Comparison of ENCODE assay signal across 15 mouse cellular contexts in the genomic region with DNA sequence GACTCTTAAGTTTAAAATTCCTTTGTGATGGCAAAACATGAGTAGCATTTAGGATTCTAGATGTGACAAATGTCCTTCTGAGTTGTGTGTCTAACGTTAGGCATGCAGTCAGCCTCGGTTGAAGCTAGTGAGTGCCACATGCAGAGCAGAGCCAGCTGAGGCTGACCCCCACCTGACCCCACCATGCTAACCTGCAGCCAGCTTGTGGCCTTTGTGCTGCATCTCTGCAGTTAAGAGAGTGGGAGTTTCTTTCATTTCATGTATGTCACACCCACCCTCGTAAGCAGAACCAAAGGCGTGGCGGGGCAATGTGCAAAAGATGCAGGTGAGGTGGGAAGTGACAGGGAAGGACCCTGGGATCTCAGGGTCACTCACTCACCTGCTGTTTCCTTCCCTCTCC.
DNase-seq lines count a peak whose midpoint lies in the region; ATAC-seq and TF ChIP-seq lines count a peak whose summit lies in the region.
"Had no signal": no experiment of that assay in that cellular context is flagged by ENCODE, and none has a peak within 500 bp of the region (broad histone marks: within the 10 kb centered on the region; RNA-seq: fewer than 3 reads in every experiment).

No protein-coding gene starts in this region.

- no peak for TF ChIP-seq CTCF in lung, postnatal 0 days (IDR thresholded peaks at IDR 0.05)

- no peak for TF ChIP-seq EP300 in lung, postnatal 0 days (IDR thresholded peaks at IDR 0.05)

- 66% methylated on average over 5 of the region's 5 CpGs for WGBS in embryonic facial prominence, embryonic 13.5 days
- 56% methylated on average over 5 of the region's 5 CpGs for WGBS in embryonic facial prominence, embryonic 10.5 days
- 45% methylated on average over 5 of the region's 5 CpGs for WGBS in heart, embryonic 15.5 days
- 48% methylated on average over 5 of the region's 5 CpGs for WGBS in lung, postnatal 0 days

- no peaks in the 10 kb centered on the region for H3K9me3 ChIP-seq in embryonic facial prominence, embryonic 13.5 days
- no peaks in the 10 kb centered on the region for H3K9me3 ChIP-seq in embryonic facial prominence, embryonic 10.5 days
- no peaks in the 10 kb centered on the region for H3K9me3 ChIP-seq in heart, embryonic 15.5 days (replicated peaks)
- no peaks in the 10 kb centered on the region for H3K9me3 ChIP-seq in lung, postnatal 0 days (ENCODE audit: low read length)
- H3K9me3 ChIP-seq: forebrain, embryonic 15.5 days; hindbrain, embryonic 15.5 days had no signal

- peaks cover 6% of the 10 kb centered on the region for H3K4me1 ChIP-seq in embryonic facial prominence, embryonic 13.5 days
- peaks cover 25% of the 10 kb centered on the region for H3K4me1 ChIP-seq in embryonic facial prominence, embryonic 10.5 days
- peaks cover 27% of the 10 kb centered on the region for H3K4me1 ChIP-seq in heart, embryonic 15.5 days (replicated peaks)
- peaks cover 8% of the 10 kb centered on the region; the same call in 1 of the 2 replicates for H3K4me1 ChIP-seq in lung, postnatal 0 days (ENCODE audit: insufficient read depth, low read depth, low read length)
- H3K4me1 ChIP-seq: forebrain, embryonic 15.5 days had no signal

- intact Hi-C loops in heart, postnatal 10 days (cut with DNase I), result no loop called here

- H3K9ac ChIP-seq in embryonic facial prominence, embryonic 13.5 days, result no peak overlapping the region
- no peak overlapping the region for H3K9ac ChIP-seq in heart, embryonic 15.5 days
- H3K9ac ChIP-seq in lung, postnatal 0 days (replicated peaks; ENCODE audit: low read depth), result no peak overlapping the region
- H3K9ac ChIP-seq: forebrain, embryonic 15.5 days; hindbrain, embryonic 15.5 days had no signal

- 0 out of 2 replicates have a peak overlapping the region, but pooled peaks have one; percentile 39 for H3K27ac ChIP-seq in embryonic facial prominence, embryonic 13.5 days
- H3K27ac ChIP-seq in embryonic facial prominence, embryonic 10.5 days (replicated peaks), result no peak overlapping the region
- peak overlapping the region; percentile 84 for H3K27ac ChIP-seq in heart, embryonic 15.5 days
- peak overlapping the region; percentile 65 for H3K27ac ChIP-seq in lung, postnatal 0 days (ENCODE audit: low read length)

- no peak for DNase-seq in embryonic facial prominence, embryonic 10.5 days (ENCODE audit: low spot score)
- no peak for DNase-seq in heart, postnatal 10 days
- DNase-seq in lung, postnatal 0 days (ENCODE audit: low spot score), result no peak
- no peak for DNase-seq in lung, postnatal 36 days
- DNase-seq in urinary bladder, postnatal 25 days (ENCODE audit: low spot score), result no peak
- no peak for DNase-seq in cerebellum, postnatal 10 days
- DNase-seq: adrenal gland, postnatal 14 days; cerebellum, adult 8-10 months; kidney, adult 9 months; lung, postnatal 10 days; retina, postnatal 1 day had no signal

- H3K4me2 ChIP-seq in embryonic facial prominence, embryonic 13.5 days, result no peak overlapping the region
- no peak overlapping the region for H3K4me2 ChIP-seq in heart, embryonic 15.5 days
- H3K4me2 ChIP-seq in lung, postnatal 0 days (replicated peaks; ENCODE audit: low read depth, low read length), result no peak overlapping the region
- H3K4me2 ChIP-seq: forebrain, embryonic 15.5 days; hindbrain, embryonic 15.5 days had no signal

- ATAC-seq in embryonic facial prominence, embryonic 13.5 days (ENCODE audit: insufficient number of reproducible peaks, insufficient read depth, low FRiP score, low TSS enrichment, low read depth), result no peak
- no peak for ATAC-seq in heart, embryonic 15.5 days (replicated peaks; ENCODE audit: insufficient number of reproducible peaks, insufficient read depth, low FRiP score, low read depth)
- ATAC-seq in lung, postnatal 0 days, result no peak
- ATAC-seq: forebrain, embryonic 15.5 days had no signal

- peaks cover 50% of the 10 kb centered on the region for H3K36me3 ChIP-seq in embryonic facial prominence, embryonic 13.5 days
- peaks cover 75% of the 10 kb centered on the region for H3K36me3 ChIP-seq in embryonic facial prominence, embryonic 10.5 days (replicated peaks)
- H3K36me3 ChIP-seq in heart, embryonic 15.5 days, result peaks cover 12% of the 10 kb centered on the region; the same call in 1 of the 2 replicates
- 0 out of 2 replicates have a peak, but pooled peaks cover 3% of the 10 kb centered on the region for H3K36me3 ChIP-seq in lung, postnatal 0 days (ENCODE audit: insufficient read depth, low read length)

- no peaks in the 10 kb centered on the region for H3K27me3 ChIP-seq in embryonic facial prominence, embryonic 13.5 days
- H3K27me3 ChIP-seq in embryonic facial prominence, embryonic 10.5 days (replicated peaks; ENCODE audit: low read depth, poor library complexity, severe bottlenecking), result no peaks in the 10 kb centered on the region
- no peaks in the 10 kb centered on the region for H3K27me3 ChIP-seq in heart, embryonic 15.5 days
- no peaks in the 10 kb centered on the region for H3K27me3 ChIP-seq in lung, postnatal 0 days (replicated peaks; ENCODE audit: insufficient read depth, low read length)
- H3K27me3 ChIP-seq: forebrain, embryonic 15.5 days; hindbrain, embryonic 15.5 days had no signal

- no peak overlapping the region for H3K4me3 ChIP-seq in embryonic facial prominence, embryonic 13.5 days
- no peak overlapping the region for H3K4me3 ChIP-seq in embryonic facial prominence, embryonic 10.5 days
- no peak overlapping the region for H3K4me3 ChIP-seq in heart, embryonic 15.5 days
- no peak overlapping the region for H3K4me3 ChIP-seq in lung, postnatal 0 days (ENCODE audit: low read depth, low read length)
- H3K4me3 ChIP-seq: forebrain, embryonic 15.5 days; hindbrain, embryonic 15.5 days had no signal
